Mouse (Mus musculus) layer of hippocampus, adult 9-10 months (tissue): ENCODE data around the gene Shroom1.

Source experiments
- DNase-seq: peaks from one replicate; pipeline ENCODE4 v3.0.0; 2022; ENCODE audit warnings: low spot score

Gene Shroom1

GRCm38 (mm10) chr11:53447996-53448395 is 9.0 kb upstream of the Shroom1 start:
- DNase-seq, result no peak

DNA sequence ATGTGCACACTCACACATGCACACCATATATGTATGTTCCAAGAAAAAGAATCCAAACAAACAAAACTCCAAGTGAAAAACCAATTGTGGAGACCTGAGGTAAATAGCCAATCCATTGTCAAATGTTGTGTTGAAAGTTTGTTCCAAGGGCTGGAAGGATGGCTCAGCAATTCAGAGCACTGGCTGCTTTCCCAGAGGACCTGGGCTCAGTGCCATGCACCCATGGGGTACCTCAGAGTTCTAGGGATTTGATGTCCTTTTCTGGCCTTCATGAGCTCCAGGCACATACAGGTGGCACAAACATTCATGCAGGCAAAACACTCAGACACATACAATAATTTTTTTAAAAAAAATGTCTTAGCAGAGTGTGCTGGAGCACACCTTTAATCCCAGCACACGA is 8.5 kb upstream of the Shroom1 start:
- DNase-seq, result no peak

- DNase-seq, result no peak
Observed at GRCm38 (mm10) chr11:53450070-53450705, 6.8 kb upstream of the Shroom1 start.

GRCm38 (mm10) chr11:53451361-53451760 is 5.6 kb upstream of the Shroom1 start:
- no peak for DNase-seq

- no peak for DNase-seq
Observed at GRCm38 (mm10) chr11:53452396-53452795, 4.6 kb upstream of the Shroom1 start.

GRCm38 (mm10) chr11:53453031-53453430 is 4.0 kb upstream of the Shroom1 start:
- no peak for DNase-seq

GRCm38 (mm10) chr11:53457372-53457954 is 458 bp downstream of the Shroom1 start:
- DNase-seq, result no peak

DNA sequence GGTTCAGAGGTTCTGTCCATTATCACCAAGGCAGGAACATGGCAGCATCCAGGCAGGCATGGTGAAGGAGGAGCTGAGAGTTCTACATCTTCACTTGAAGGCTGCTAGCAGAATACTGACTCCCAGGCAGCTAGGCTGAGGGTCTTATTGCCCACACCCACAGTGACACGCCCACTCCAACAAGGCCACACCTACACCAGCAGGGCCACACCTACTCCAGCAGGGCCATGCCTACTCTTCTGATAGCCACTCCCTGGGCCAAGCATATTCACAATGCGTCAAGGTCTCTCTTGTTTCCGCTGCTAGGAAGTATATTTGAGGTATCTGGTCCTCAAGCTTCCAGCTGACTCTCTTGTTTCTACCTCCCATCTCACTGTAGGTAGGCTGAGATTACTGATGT is 2.0 kb downstream of the Shroom1 start:
- no peak for DNase-seq

DNA sequence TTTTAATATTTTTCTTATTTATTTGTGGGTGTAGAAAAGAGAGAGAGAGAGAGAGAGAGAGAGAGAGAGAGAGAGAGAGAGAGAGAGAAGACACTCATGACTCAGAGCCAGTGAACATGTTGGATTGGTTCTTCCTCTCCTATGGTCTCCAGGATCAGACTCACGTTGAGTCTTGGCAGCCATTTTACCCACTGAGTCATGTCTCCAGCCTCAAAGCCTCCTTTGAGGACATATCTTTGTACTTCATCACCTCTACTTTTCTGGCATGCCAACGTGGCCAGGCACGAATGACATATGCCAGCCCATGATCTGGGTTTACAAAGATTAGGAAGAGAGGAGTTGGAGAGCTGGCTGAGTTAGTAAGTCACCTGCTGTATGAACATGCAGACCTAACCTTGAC is 3.2 kb downstream of the Shroom1 start:
- no peak for DNase-seq

DNA sequence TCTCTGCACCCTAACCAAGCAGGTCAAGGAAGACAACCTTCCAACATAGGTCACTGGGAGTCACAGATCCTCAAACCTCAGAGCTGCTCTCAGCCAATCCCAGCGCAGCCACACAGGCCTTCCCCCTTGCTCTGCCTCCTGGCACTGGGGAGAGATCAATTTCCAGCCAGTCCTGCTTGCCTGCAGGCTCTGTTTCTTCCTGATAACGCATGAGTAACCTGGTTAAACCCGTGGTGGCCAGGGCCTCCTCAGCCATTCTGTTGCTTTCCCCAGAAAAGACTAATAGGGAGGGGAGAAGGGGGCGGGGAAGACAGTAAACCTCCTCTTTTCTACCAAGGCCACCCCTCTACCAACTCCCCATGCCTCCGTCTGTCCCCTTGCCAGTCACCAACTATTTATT is 4.7 kb downstream of the Shroom1 start:
- DNase-seq, result no peak

- DNase-seq, result no peak
Observed at GRCm38 (mm10) chr11:53463551-53464424, 6.8 kb downstream of the Shroom1 start.

GRCm38 (mm10) chr11:53466231-53466971 is 9.4 kb downstream of the Shroom1 start:
- DNase-seq, result peak; percentile 47

- DNase-seq, result peak; percentile 71
Observed at GRCm38 (mm10) chr11:53469294-53469967, 12.4 kb downstream of the Shroom1 start.

- peak; percentile 94 for DNase-seq
Observed at GRCm38 (mm10) chr11:53469968-53470695, 13.1 kb downstream of the Shroom1 start, which contains the start of gene Gm9837. Gene Gm9837 (minus strand): TSS chr11:53470479.

DNA sequence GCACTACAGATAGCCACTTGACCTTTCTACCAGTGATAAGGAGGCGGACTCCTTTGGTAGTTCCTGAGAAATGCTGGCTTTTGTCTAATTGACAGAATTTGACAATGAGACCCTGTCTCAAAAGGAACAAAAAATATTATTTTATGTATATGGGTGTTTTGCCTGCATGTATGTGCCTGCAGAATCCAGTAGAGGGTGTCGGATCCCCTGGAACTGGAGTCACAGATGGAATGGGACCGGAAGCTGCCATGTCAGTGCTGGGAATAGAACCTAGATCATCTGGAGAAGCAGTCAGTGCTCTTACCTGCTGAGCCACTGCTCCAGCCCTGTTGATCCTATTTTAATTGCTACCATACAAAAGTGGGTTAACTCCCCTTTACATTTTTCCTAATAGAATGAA is 15.7 kb downstream of the Shroom1 start:
- DNase-seq, result no peak

- DNase-seq, result no peak
Observed at GRCm38 (mm10) chr11:53475620-53476019, 18.6 kb downstream of the Shroom1 start.

DNA sequence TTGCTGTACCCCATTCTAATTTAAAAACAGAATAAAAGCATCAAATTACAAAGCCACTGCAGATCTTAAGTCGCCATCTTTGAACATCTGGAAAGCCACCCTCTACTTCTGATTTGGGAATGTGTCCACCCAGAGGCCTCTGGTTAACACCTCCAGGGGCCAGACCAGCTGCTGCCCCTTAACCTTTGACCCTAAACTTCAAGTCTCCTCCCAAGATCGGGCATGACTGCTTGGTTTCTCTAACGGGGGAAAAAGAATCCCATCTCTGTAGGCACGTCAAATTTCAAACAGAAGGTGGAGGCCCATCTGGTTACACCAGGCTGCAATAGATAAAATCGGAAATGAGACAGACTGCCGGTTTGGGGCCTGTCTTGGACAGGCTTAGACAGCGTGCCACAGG is 20.8 kb downstream of the Shroom1 start:
- DNase-seq, result no peak

GRCm38 (mm10) chr11:53478383-53479170 is 21.6 kb downstream of the Shroom1 start:
- no peak for DNase-seq

- DNase-seq, result no peak
Observed at GRCm38 (mm10) chr11:53479171-53479782, 22.3 kb downstream of the Shroom1 start.
